Mouse (Mus musculus) MEL (cell line): ENCODE results near the gene Ascl2. TPM values are rescaled to one million over a fixed set of nuclear protein-coding genes. Genes with fewer than 3 reads are reported as not detected.

Experiments
- DNase-seq: peaks from one replicate; pipeline ENCODE4 v3.0.0; 2011; ENCODE audit warnings: low read depth, low spot score
- H3K27ac ChIP-seq: 2 replicates; pipeline ENCODE4 v1.5.1; 2012; ENCODE audit warnings: low read depth, mild to moderate bottlenecking, control low read depth, low read length, moderate library complexity; ENCODE audit not compliant: control insufficient read depth
- H3K27me3 ChIP-seq, 2 experiments: fragments of 150-350 bp in 1 of 2; sonication (generic) in 1 of 2; 2 replicates each; pipeline ENCODE4 v1.6.1; 2012; ENCODE audit warnings: low read length in 2 of 2, mild to moderate bottlenecking in 2 of 2, improper control_type of control experiment in 1 of 2, moderate library complexity in 1 of 2; ENCODE audit not compliant: insufficient read depth in 2 of 2, control insufficient read depth in 1 of 2
- H3K36me3 ChIP-seq, 2 experiments: 2 replicates each; pipeline ENCODE4 v1.6.1; 2012 to 2014; ENCODE audit warnings: low read length in 2 of 2, improper control_type of control experiment in 1 of 2, inconsistent platforms in 1 of 2, mild to moderate bottlenecking in 1 of 2; ENCODE audit not compliant: insufficient read depth in 2 of 2, control insufficient read depth in 1 of 2
- H3K4me1 ChIP-seq, 2 experiments: fragments of 150-350 bp in 1 of 2; sonication (generic) in 1 of 2; 2 replicates each; pipeline ENCODE4 v1.6.1; 2012; ENCODE audit warnings: low read length in 2 of 2, improper control_type of control experiment in 1 of 2, mild to moderate bottlenecking in 1 of 2; ENCODE audit not compliant: insufficient read depth in 2 of 2, control insufficient read depth in 1 of 2
- H3K4me3 ChIP-seq, 2 experiments: fragments of 150-350 bp in 1 of 2; sonication (generic) in 1 of 2; 2 replicates each; pipeline ENCODE4 v1.5.1; 2012; ENCODE audit warnings: low read depth in 2 of 2, low read length in 2 of 2, mild to moderate bottlenecking in 2 of 2, moderate library complexity in 2 of 2, control low read depth in 1 of 2, improper control_type of control experiment in 1 of 2; ENCODE audit not compliant: control insufficient read depth in 1 of 2, insufficient read depth in 1 of 2
- H3K79me2 ChIP-seq: 2 replicates; pipeline ENCODE4 v1.6.1; 2012; ENCODE audit warnings: mild to moderate bottlenecking, low read length, moderate library complexity; ENCODE audit not compliant: control insufficient read depth, poor library complexity, insufficient read depth
- H3K9ac ChIP-seq: 2 replicates; pipeline ENCODE4 v1.6.1; 2012; ENCODE audit warnings: low read depth, mild to moderate bottlenecking, control low read depth, low read length, moderate library complexity; ENCODE audit not compliant: control insufficient read depth, poor library complexity, severe bottlenecking
- H3K9me3 ChIP-seq: fragments of 150-350 bp; sonication (generic); replicated peaks from 2 replicates; pipeline ENCODE4 v1.6.1; 2012; ENCODE audit warnings: mild to moderate bottlenecking, low read length, improper control_type of control experiment, moderate library complexity; ENCODE audit not compliant: insufficient read depth
- CHD1 ChIP-seq: IDR thresholded peaks from 2 replicates; pipeline ENCODE4 v1.6.1; 2012; ENCODE audit warnings: low read depth, mild to moderate bottlenecking, inconsistent platforms, low read length, improper control_type of control experiment
- CTCF ChIP-seq, 3 experiments: IDR thresholded peaks in 2 of 3; conservative IDR thresholded peaks in 1 of 3; 2 replicates each; pipeline ENCODE4 v1.5.1; 2011 to 2012; ENCODE audit warnings: low read length in 3 of 3, low read depth in 2 of 3, mild to moderate bottlenecking in 2 of 3, improper control_type of control experiment in 1 of 3, inconsistent platforms in 1 of 3, mixed read lengths in 1 of 3, moderate library complexity in 1 of 3; ENCODE audit not compliant: control insufficient read depth in 1 of 3, insufficient read depth in 1 of 3, poor library complexity in 1 of 3, severe bottlenecking in 1 of 3
- E2F4 ChIP-seq: IDR thresholded peaks from 2 replicates; pipeline ENCODE4 v1.6.1; 2011; ENCODE audit warnings: low read depth, low read length, improper control_type of control experiment, borderline replicate concordance
- ELF1 ChIP-seq: IDR thresholded peaks from 2 replicates; pipeline ENCODE4 v1.6.1; 2014; ENCODE audit warnings: low read depth, mild to moderate bottlenecking, inconsistent platforms, low read length, improper control_type of control experiment, moderate library complexity
- EP300 ChIP-seq, 2 experiments: IDR thresholded peaks; 2 replicates each; pipeline ENCODE4 v1.6.1; 2011; ENCODE audit warnings: improper control_type of control experiment in 2 of 2, low read length in 2 of 2, low read depth in 1 of 2, mild to moderate bottlenecking in 1 of 2
- GABPA ChIP-seq: IDR thresholded peaks from 2 replicates; pipeline ENCODE4 v1.6.1; 2012; ENCODE audit warnings: low read depth, mild to moderate bottlenecking, inconsistent platforms, low read length, improper control_type of control experiment, moderate library complexity
- GATA1 ChIP-seq: IDR thresholded peaks from 2 replicates; pipeline ENCODE4 v1.6.1; 2011; ENCODE audit warnings: low read depth, low read length, improper control_type of control experiment
- HCFC1 ChIP-seq: IDR thresholded peaks from 2 replicates; pipeline ENCODE4 v1.6.1; 2012; ENCODE audit warnings: low read depth, mild to moderate bottlenecking, inconsistent platforms, low read length, improper control_type of control experiment, moderate library complexity
- JUND ChIP-seq: IDR thresholded peaks from 2 replicates; pipeline ENCODE4 v1.6.1; 2011; ENCODE audit warnings: low read depth, mild to moderate bottlenecking, improper control_type of control experiment, low read length
- MEF2A ChIP-seq: IDR thresholded peaks from 2 replicates; pipeline ENCODE4 v1.6.1; 2014; ENCODE audit warnings: low read depth, mild to moderate bottlenecking, inconsistent platforms, low read length, improper control_type of control experiment; ENCODE audit not compliant: poor library complexity, insufficient replicate concordance, severe bottlenecking; ENCODE audit errors: extremely low read depth
- MXI1 ChIP-seq: IDR thresholded peaks from 2 replicates; pipeline ENCODE4 v1.6.1; 2011; ENCODE audit warnings: mild to moderate bottlenecking, low read depth, low read length, improper control_type of control experiment
- MYB ChIP-seq: IDR thresholded peaks from 2 replicates; pipeline ENCODE4 v1.6.1; 2011; ENCODE audit warnings: mild to moderate bottlenecking, low read depth, low read length, improper control_type of control experiment
- MYC ChIP-seq: IDR thresholded peaks from 2 replicates; pipeline ENCODE4 v1.6.1; 2011; ENCODE audit warnings: low read depth, mild to moderate bottlenecking, low read length, improper control_type of control experiment, moderate library complexity
- NRF1 ChIP-seq: IDR thresholded peaks from 2 replicates; pipeline ENCODE4 v1.6.1; 2014; ENCODE audit warnings: low read depth, mild to moderate bottlenecking, inconsistent platforms, low read length, improper control_type of control experiment, moderate library complexity; ENCODE audit not compliant: poor library complexity, insufficient read depth, severe bottlenecking
- POLR2AphosphoS5 ChIP-seq: IDR thresholded peaks from 2 replicates; pipeline ENCODE4 v1.6.1; 2012; ENCODE audit warnings: low read depth, borderline replicate concordance, mild to moderate bottlenecking, inconsistent platforms, low read length, moderate library complexity, mixed read lengths
- RCOR1 ChIP-seq: IDR thresholded peaks from 2 replicates; pipeline ENCODE4 v1.6.1; 2012; ENCODE audit warnings: low read depth, mild to moderate bottlenecking, inconsistent platforms, low read length, improper control_type of control experiment
- SIN3A ChIP-seq: IDR thresholded peaks from 2 replicates; pipeline ENCODE4 v1.6.1; 2012; ENCODE audit warnings: low read length, improper control_type of control experiment, inconsistent platforms
- SMC3 ChIP-seq: IDR thresholded peaks from 2 replicates; pipeline ENCODE4 v1.6.1; 2011; ENCODE audit warnings: low read depth, low read length, improper control_type of control experiment
- TAL1 ChIP-seq: IDR thresholded peaks from 2 replicates; pipeline ENCODE4 v1.6.1; 2012; ENCODE audit warnings: mild to moderate bottlenecking, inconsistent platforms, low read length, moderate library complexity, mixed read lengths
- TBP ChIP-seq: IDR thresholded peaks from 2 replicates; pipeline ENCODE4 v1.8.0; 2011; ENCODE audit warnings: low read depth, low read length, improper control_type of control experiment
- UBTF ChIP-seq: IDR thresholded peaks from 2 replicates; pipeline ENCODE4 v1.6.1; 2012; ENCODE audit warnings: low read depth, mild to moderate bottlenecking, inconsistent platforms, low read length, improper control_type of control experiment, moderate library complexity, borderline replicate concordance; ENCODE audit not compliant: insufficient read depth
- USF1 ChIP-seq: IDR thresholded peaks from 2 replicates; pipeline ENCODE4 v1.6.1; 2014; ENCODE audit warnings: low read depth, mild to moderate bottlenecking, inconsistent platforms, low read length, improper control_type of control experiment, moderate library complexity
- ZC3H11A ChIP-seq: IDR thresholded peaks from 2 replicates; pipeline ENCODE4 v1.6.1; 2012; ENCODE audit warnings: low read depth, mild to moderate bottlenecking, inconsistent platforms, low read length, improper control_type of control experiment
- ZMIZ1 ChIP-seq: IDR thresholded peaks from 2 replicates; pipeline ENCODE4 v1.6.1; 2012; ENCODE audit warnings: low read depth, mild to moderate bottlenecking, inconsistent platforms, low read length, improper control_type of control experiment, moderate library complexity
- polyA plus RNA-seq, 2 experiments: library from polyadenylated mRNA; stranded (reverse) in 1 of 2; unstranded in 1 of 2; fragments of >175 nt in 1 of 2; fragments of >200 nt in 1 of 2; gene quantifications; 2 replicates each; pipeline versions ENCODE4 v1.2.1 to v1.2.4; 2012; ENCODE audit warnings: low replicate concordance in 2 of 2, low read depth in 1 of 2; ENCODE audit not compliant: insufficient read length in 2 of 2, insufficient read depth in 1 of 2, missing spikeins in 1 of 2
- total RNA-seq: library from RNA; depleted of rRNA; stranded (reverse); fragments of 300-350 nt; gene quantifications from 2 replicates; pipeline ENCODE4 v1.2.3, GENCODE M21; 2012

The Ascl2 gene
- total and polyA plus RNA-seq, 3 experiments: not detected

- TF ChIP-seq TAL1: no peak
- no peak for TF ChIP-seq RCOR1
- no peak for TF ChIP-seq HCFC1
- no peak for TF ChIP-seq SIN3A
- TF ChIP-seq MYB: no peak
- TF ChIP-seq MXI1: no peak
- TF ChIP-seq TBP: no peak
- no peak for TF ChIP-seq USF1
- TF ChIP-seq EP300 (IDR thresholded peaks at IDR 0.05; ENCODE audit: low read depth in 1 of 2, low read length in 2 of 2): no peak
- TF ChIP-seq GATA1: no peak
- no peak for TF ChIP-seq SMC3
- Histone ChIP-seq H3K36me3 (no peaks in the 10 kb centered on the region), H3K27me3 (peaks cover 0 to 2% of the 10 kb centered on the region in 2 experiments; a peak in 2 of 4 replicates), H3K27ac (no peak overlapping the region), H3K4me1 (no peaks in the 10 kb centered on the region), H3K9ac (no peak overlapping the region), H3K79me2 (no peaks in the 10 kb centered on the region), H3K4me3 (no peak overlapping the region), H3K9me3 (no peaks in the 10 kb centered on the region)
- DNase-seq: no peak
These were observed 39.5 kb downstream of the Ascl2 start for GRCm38 (mm10) chr7:142929516-142929915.

- TF ChIP-seq CTCF (IDR thresholded peaks at IDR 0.05 in 2 of 3, conservative IDR thresholded peaks at IDR 0.05 in 1 of 3; ENCODE audit: control insufficient read depth in 1 of 3, insufficient read depth in 1 of 3, low read depth in 2 of 3, low read length in 3 of 3, poor library complexity in 1 of 3, severe bottlenecking in 1 of 3) (no peak), E2F4 (no peak), JUND (no peak), POLR2AphosphoS5 (no peak), ZMIZ1 (no peak), ELF1 (no peak), MXI1 (no peak), CHD1 (no peak), ZC3H11A (no peak), GABPA (no peak), UBTF (no peak), SIN3A (no peak), EP300 (IDR thresholded peaks at IDR 0.05; ENCODE audit: low read depth in 1 of 2, low read length in 2 of 2) (no peak), MYC (no peak), SMC3 (no peak), GATA1 (no peak), MEF2A (no peak), HCFC1 (no peak), NRF1 (no peak)
- no peak for DNase-seq
- no peaks in the 10 kb centered on the region for H3K4me1 ChIP-seq
- H3K9me3 ChIP-seq: no peaks in the 10 kb centered on the region
- H3K79me2 ChIP-seq: no peaks in the 10 kb centered on the region
- no peak overlapping the region for H3K9ac ChIP-seq
- H3K27ac ChIP-seq: no peak overlapping the region
- peaks cover 0 to 2% of the 10 kb centered on the region in 2 experiments; a peak in 2 of 4 replicates for H3K27me3 ChIP-seq
- no peak overlapping the region for H3K4me3 ChIP-seq
- no peaks in the 10 kb centered on the region for H3K36me3 ChIP-seq
These were observed 41.8 kb downstream of the Ascl2 start for GRCm38 (mm10) chr7:142927293-142927692.
